8 mouse cellular contexts compared by ENCODE assay signal in the genomic region with DNA sequence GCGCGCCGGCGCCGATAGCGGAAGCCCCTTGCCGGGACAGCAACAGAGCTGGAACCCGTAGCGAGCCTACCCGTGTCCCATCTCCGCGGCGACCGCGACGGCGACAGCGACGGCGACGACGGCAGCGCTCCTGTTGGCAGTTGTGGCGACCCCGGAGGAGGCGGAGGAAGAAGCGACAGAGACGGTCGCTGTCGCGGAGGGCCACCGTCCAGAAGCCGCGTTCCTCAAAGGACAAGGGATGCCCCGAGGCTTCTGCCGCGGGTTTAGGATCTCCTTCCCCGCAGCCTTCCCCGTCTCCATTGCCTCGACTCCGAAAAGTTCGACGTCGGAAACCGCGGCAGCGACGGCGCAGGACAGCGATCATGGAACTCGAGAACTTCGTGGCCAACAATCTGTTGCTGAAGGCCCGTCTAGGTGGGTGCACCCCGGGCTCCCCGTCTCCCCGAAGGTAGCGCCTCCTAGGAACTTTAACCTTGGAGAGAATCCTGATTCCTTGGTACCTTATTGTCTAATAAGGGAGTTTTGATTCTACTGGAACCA. TPM values are rescaled to one million over a fixed set of nuclear protein-coding genes. Genes with fewer than 3 reads are reported as not detected.
DNase-seq lines count a peak whose midpoint lies in the region; ATAC-seq and TF ChIP-seq lines count a peak whose summit lies in the region.

No protein-coding gene starts in this region.

- H3K27ac ChIP-seq in liver, adult 2 months (replicated peaks; ENCODE audit: insufficient read depth, low read depth, low read length) = peak overlapping the region; percentile 37
- peak overlapping the region; percentile 32 for H3K27ac ChIP-seq in cortical plate, adult 2 months (ENCODE audit: insufficient read depth, low read length)
- peak overlapping the region; percentile 80 for H3K27ac ChIP-seq in intestine, embryonic 14.5 days (ENCODE audit: low read depth)
- H3K27ac ChIP-seq in neural tube, embryonic 12.5 days = peak overlapping the region; percentile 59

- peaks cover 5% of the 10 kb centered on the region for H3K4me1 ChIP-seq in liver, adult 2 months (ENCODE audit: control insufficient read depth, insufficient read depth, low read length)
- H3K4me1 ChIP-seq in cortical plate, adult 2 months (ENCODE audit: control insufficient read depth, insufficient read depth, low read length) = peaks cover 3% of the 10 kb centered on the region; the same call in 1 of the 2 replicates
- H3K4me1 ChIP-seq in intestine, embryonic 14.5 days (replicated peaks; ENCODE audit: control insufficient read depth, insufficient read depth, low read length) = peaks cover 10% of the 10 kb centered on the region; the same call in 1 of the 2 replicates
- peaks cover 8% of the 10 kb centered on the region for H3K4me1 ChIP-seq in neural tube, embryonic 12.5 days

- intact Hi-C loops in left cerebral cortex, postnatal 25 days (cut with DNase I) = loop anchor here (1.0 to 10.0 kb wide), 3 partner anchors 101 to 384 kb away; a partner anchor contains a TSS

- peak overlapping the region; percentile 71 for H3K9ac ChIP-seq in liver, adult 2 months (ENCODE audit: low read depth, low read length)
- peak overlapping the region; percentile 65 for H3K9ac ChIP-seq in intestine, embryonic 14.5 days (ENCODE audit: low read length)
- H3K9ac ChIP-seq in neural tube, embryonic 12.5 days = peak overlapping the region; percentile 65

- TF ChIP-seq CTCF in liver, adult 2 months (IDR thresholded peaks at IDR 0.05; ENCODE audit: low read depth, low read length) = no peak
- TF ChIP-seq CTCF in cortical plate, adult 2 months (IDR thresholded peaks at IDR 0.05; ENCODE audit: extremely low read depth, insufficient read depth, low read length) = no peak

- no peak for TF ChIP-seq POLR2A in liver, adult 2 months (IDR thresholded peaks at IDR 0.05; ENCODE audit: extremely low read depth, insufficient read depth, low read length)
- TF ChIP-seq POLR2A in cortical plate, adult 2 months (IDR thresholded peaks at IDR 0.05; ENCODE audit: extremely low read depth, insufficient read depth, low read length) = no peak

- peak overlapping the region; percentile 63 for H3K4me2 ChIP-seq in intestine, embryonic 14.5 days (ENCODE audit: low read length)
- peak overlapping the region; percentile 75 for H3K4me2 ChIP-seq in neural tube, embryonic 12.5 days (replicated peaks)

- under 1% methylated on average over 57 of the region's 57 CpGs for WGBS in liver, adult 2 months
- under 1% methylated on average over 57 of the region's 57 CpGs for WGBS in intestine, embryonic 14.5 days
- 1% methylated on average over 56 of the region's 57 CpGs for WGBS in neural tube, embryonic 12.5 days

- DNase-seq in liver, adult 2 months (ENCODE audit: extremely low read depth, low read depth, low spot score) = peak; percentile 28
- DNase-seq in liver = no peak
- no peak for DNase-seq in intestine, embryonic 14.5 days (ENCODE audit: low spot score)
- no peak for DNase-seq in left cerebral cortex, postnatal 25 days (ENCODE audit: low spot score in 2 of 2)
- no peak for DNase-seq in layer of hippocampus, adult 9-10 months (ENCODE audit: low spot score)
- DNase-seq in cerebellum, postnatal 10 days = no peak

- H3K4me3 ChIP-seq in liver, adult 2 months (ENCODE audit: insufficient read depth, low read depth, low read length) = peak overlapping the region; percentile 64
- H3K4me3 ChIP-seq in cortical plate, adult 2 months (ENCODE audit: insufficient read depth, low read length) = peak overlapping the region; percentile 39
- H3K4me3 ChIP-seq in intestine, embryonic 14.5 days (ENCODE audit: low read depth, low read length) = peak overlapping the region; percentile 75
- peak overlapping the region; percentile 68 for H3K4me3 ChIP-seq in neural tube, embryonic 12.5 days

- H3K27me3 ChIP-seq in liver, adult 2 months (ENCODE audit: control insufficient read depth, insufficient read depth, low read length) = no peaks in the 10 kb centered on the region
- no peaks in the 10 kb centered on the region for H3K27me3 ChIP-seq in intestine, embryonic 14.5 days (replicated peaks; ENCODE audit: control insufficient read depth, insufficient read depth, low read length)
- H3K27me3 ChIP-seq in neural tube, embryonic 12.5 days (replicated peaks) = no peaks in the 10 kb centered on the region

- peaks cover 13% of the 10 kb centered on the region for H3K36me3 ChIP-seq in liver, adult 2 months (ENCODE audit: control insufficient read depth, insufficient read depth, low read length)
- H3K36me3 ChIP-seq in intestine, embryonic 14.5 days (ENCODE audit: control insufficient read depth, insufficient read depth, low read length) = peaks cover 16% of the 10 kb centered on the region
- peaks cover 17% of the 10 kb centered on the region for H3K36me3 ChIP-seq in neural tube, embryonic 12.5 days

- H3K9me3 ChIP-seq in intestine, embryonic 14.5 days (ENCODE audit: control insufficient read depth, low read length) = no peaks in the 10 kb centered on the region
- H3K9me3 ChIP-seq in neural tube, embryonic 12.5 days = no peaks in the 10 kb centered on the region

- peaks cover 3% of the 10 kb centered on the region; the same call in 1 of the 2 replicates for H3K79me2 ChIP-seq in liver, adult 2 months (ENCODE audit: control insufficient read depth, insufficient read depth, low read length)

- peak; percentile 7 for ATAC-seq in intestine, embryonic 14.5 days (replicated peaks; ENCODE audit: low FRiP score, low TSS enrichment, low read depth)
- peak; percentile 3; the same call in 1 of the 2 replicates for ATAC-seq in neural tube, embryonic 12.5 days (ENCODE audit: low FRiP score, low read depth)

RNA-seq across cellular contexts. Expression of a gene that starts 0.5 kb away (rescaled TPM):
- 0.65 and 1.6 TPM in 2 replicates for total RNA-seq in liver, adult 2 months (2014; rRNA removed)
- polyA plus RNA-seq in liver, adult 2 months (2012; rRNA removed) = 0.46 and 0.65 TPM in 2 replicates
- polyA plus RNA-seq in cortical plate, adult 2 months (2012; rRNA removed) = 3.2 and 4.1 TPM in 2 replicates
- 1.6 and 2.2 TPM in 2 replicates for polyA plus RNA-seq in intestine, embryonic 14.5 days (2014; fragmentation: Nextera tagmentation; extraction: Ambion mirVana)
- 1.6 and 1.7 TPM in 2 replicates for polyA plus RNA-seq in neural tube, embryonic 12.5 days (2016; fragmentation: Nextera tagmentation; extraction: Ambion mirVana)
- total RNA-seq in left cerebral cortex, postnatal 25 days (2021) = 1 to 10 TPM; 2.1 to 3.4 TPM

RNA-seq across cellular contexts. Expression of a gene that starts 0.7 kb away (rescaled TPM):
- 7.4 and 12.5 TPM in 2 replicates for total RNA-seq in liver, adult 2 months (2014; rRNA removed)
- polyA plus RNA-seq in liver, adult 2 months (2012; rRNA removed) = 4.7 and 5.8 TPM in 2 replicates
- 15.5 and 16.6 TPM in 2 replicates for polyA plus RNA-seq in cortical plate, adult 2 months (2012; rRNA removed)
- 28.6 and 31.5 TPM in 2 replicates for polyA plus RNA-seq in intestine, embryonic 14.5 days (2014; fragmentation: Nextera tagmentation; extraction: Ambion mirVana)
- 23.4 and 25.3 TPM in 2 replicates for polyA plus RNA-seq in neural tube, embryonic 12.5 days (2016; fragmentation: Nextera tagmentation; extraction: Ambion mirVana)
- 10 to 100 TPM; 13.0 to 15.0 TPM for total RNA-seq in left cerebral cortex, postnatal 25 days (2021)

RNA-seq across cellular contexts. Expression of a gene that starts 23.6 kb away (rescaled TPM):
- 3.9 and 4.6 TPM in 2 replicates for total RNA-seq in liver, adult 2 months (2014; rRNA removed)
- 14.2 and 26.6 TPM in 2 replicates for polyA plus RNA-seq in liver, adult 2 months (2012; rRNA removed)
- 103 and 106 TPM in 2 replicates for polyA plus RNA-seq in cortical plate, adult 2 months (2012; rRNA removed)
- 121 and 128 TPM in 2 replicates for polyA plus RNA-seq in intestine, embryonic 14.5 days (2014; fragmentation: Nextera tagmentation; extraction: Ambion mirVana)
- 69.2 and 94.9 TPM in 2 replicates for polyA plus RNA-seq in neural tube, embryonic 12.5 days (2016; fragmentation: Nextera tagmentation; extraction: Ambion mirVana)
- 10 to 100 TPM; 39.7 to 41.6 TPM for total RNA-seq in left cerebral cortex, postnatal 25 days (2021)
